Mouse (Mus musculus) kidney, adult 2 months (tissue): ENCODE measurements around the gene Gpm6b. TPM values are rescaled to one million over a fixed set of nuclear protein-coding genes. Genes with fewer than 3 reads are reported as not detected.

Experiments
- DNase-seq: peaks from one replicate; pipeline ENCODE4 v3.0.0; 2021
- H3K27ac ChIP-seq: fragments of 200-500 bp; 2 replicates; pipeline ENCODE4 v1.5.1; 2012; ENCODE audit warnings: low read depth, low read length, control low read depth, inconsistent platforms; ENCODE audit not compliant: insufficient read depth
- H3K27me3 ChIP-seq: fragments of 200-500 bp; replicated peaks from 2 replicates; pipeline ENCODE4 v1.6.1; 2012; ENCODE audit warnings: mild to moderate bottlenecking, moderate library complexity, low read length, inconsistent platforms; ENCODE audit not compliant: control insufficient read depth, insufficient read depth
- H3K36me3 ChIP-seq: fragments of 200-500 bp; 2 replicates; pipeline ENCODE4 v1.6.1; 2012; ENCODE audit warnings: mild to moderate bottlenecking, moderate library complexity, low read length, inconsistent platforms; ENCODE audit not compliant: control insufficient read depth, insufficient read depth
- H3K4me1 ChIP-seq: fragments of 200-500 bp; 2 replicates; pipeline ENCODE4 v1.6.1; 2011; ENCODE audit warnings: low read length; ENCODE audit not compliant: control insufficient read depth, insufficient read depth
- H3K4me3 ChIP-seq: fragments of 200-500 bp; 2 replicates; pipeline ENCODE4 v1.5.1; 2011; ENCODE audit warnings: mild to moderate bottlenecking, low read depth, low read length, control low read depth; ENCODE audit not compliant: insufficient read depth
- CTCF ChIP-seq: fragments of 200-500 bp; conservative IDR thresholded peaks from 2 replicates; pipeline ENCODE4 v1.5.1; 2011; ENCODE audit warnings: low read depth, mild to moderate bottlenecking, control low read depth, low read length, moderate library complexity, mixed read lengths; ENCODE audit not compliant: insufficient read depth, insufficient read length
- POLR2A ChIP-seq: fragments of 200-500 bp; IDR thresholded peaks from one replicate; pipeline ENCODE4 v1.6.1; 2011; ENCODE audit warnings: low read depth, low read length, control low read depth
- WGBS: fragments of 180-500 bp; shearing (Covaris S2); methylation state at CpG from one replicate; pipeline ENCODE4 v1.1.7; 2018; 5-methylcytosine and 5-hydroxymethylcytosine counted together
- polyA plus RNA-seq: library from polyadenylated mRNA; depleted of rRNA; stranded (reverse); fragments of >200 nt; gene quantifications from 2 replicates; pipeline ENCODE4 v1.2.3, GENCODE M21; 2012; rRNA removed

The Gpm6b gene
- polyA plus RNA-seq, result 4.7 and 6.5 TPM in 2 replicates

DNA sequence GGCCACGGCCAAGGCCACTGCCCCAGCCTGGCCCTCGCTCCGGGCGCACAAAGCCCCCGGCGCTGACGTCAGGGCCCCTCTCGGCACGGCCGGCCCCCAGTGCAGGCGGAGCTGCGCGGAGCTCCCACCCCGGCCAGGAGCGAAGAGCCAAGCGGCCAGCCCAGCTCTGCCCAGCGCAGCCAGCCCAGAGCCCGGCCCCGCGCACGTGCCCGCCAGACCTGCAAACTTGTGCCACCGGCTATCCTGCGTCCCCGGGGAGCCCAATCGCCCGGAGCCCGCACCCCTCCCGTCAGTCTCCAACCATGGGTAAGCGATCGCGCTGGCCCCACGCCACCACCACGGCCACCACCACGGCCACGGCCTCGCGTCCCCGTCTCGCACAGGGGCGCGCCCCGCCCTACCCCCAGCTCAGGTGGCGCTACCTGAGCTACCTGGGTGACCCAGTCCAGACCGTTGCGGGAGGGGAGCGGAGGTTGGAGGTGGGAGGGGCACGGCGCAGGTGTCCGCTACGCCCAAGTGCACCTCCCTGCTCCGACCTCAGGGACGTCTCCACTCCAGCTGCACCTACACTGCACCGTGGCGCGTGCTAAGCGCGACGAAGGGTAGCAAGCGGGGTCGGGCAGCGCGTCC lies at the start of gene Gpm6b:
Gene Gpm6b (plus strand): TSS at position 81 of the 630 bp plus-strand sequence.
- H3K4me1 ChIP-seq, result no peaks in the 10 kb centered on the region
- H3K27me3 ChIP-seq, result no peaks in the 10 kb centered on the region
- peak within 1 kb of the TSS; percentile 64 for H3K4me3 ChIP-seq
- no peaks in the 10 kb centered on the region for H3K36me3 ChIP-seq
- no peak within 1 kb of the TSS for H3K27ac ChIP-seq
- peak; percentile 40 for DNase-seq
- WGBS, result 1% methylated on average over 39 of the region's 63 CpGs
- no peak for TF ChIP-seq CTCF
- no peak for TF ChIP-seq POLR2A

DNA sequence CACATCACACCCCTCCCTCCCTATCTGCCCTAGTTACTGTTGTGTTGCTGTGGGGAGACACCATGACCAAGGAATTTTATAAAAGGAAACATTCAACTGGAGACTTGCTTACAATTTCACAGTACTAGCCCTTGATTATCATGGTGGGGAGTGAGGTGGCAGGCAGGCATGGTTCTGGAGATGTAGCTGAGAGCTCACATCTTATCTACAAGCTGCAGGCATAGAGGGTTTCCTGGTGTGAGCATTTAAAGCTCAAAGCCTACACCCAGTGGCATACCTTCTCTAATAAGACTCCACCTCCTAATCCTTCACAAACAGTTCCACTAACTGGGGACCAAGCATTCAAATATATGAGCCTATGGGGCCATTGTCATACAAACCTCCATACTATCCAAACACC lies 42.4 kb upstream of the Gpm6b start:
- Histone ChIP-seq H3K27me3 (no peaks in the 10 kb centered on the region), H3K4me3 (no peak overlapping the region), H3K36me3 (no peaks in the 10 kb centered on the region), H3K4me1 (no peaks in the 10 kb centered on the region), H3K27ac (no peak overlapping the region)
- no peak for DNase-seq
- TF ChIP-seq CTCF (no peak), POLR2A (no peak)

DNA sequence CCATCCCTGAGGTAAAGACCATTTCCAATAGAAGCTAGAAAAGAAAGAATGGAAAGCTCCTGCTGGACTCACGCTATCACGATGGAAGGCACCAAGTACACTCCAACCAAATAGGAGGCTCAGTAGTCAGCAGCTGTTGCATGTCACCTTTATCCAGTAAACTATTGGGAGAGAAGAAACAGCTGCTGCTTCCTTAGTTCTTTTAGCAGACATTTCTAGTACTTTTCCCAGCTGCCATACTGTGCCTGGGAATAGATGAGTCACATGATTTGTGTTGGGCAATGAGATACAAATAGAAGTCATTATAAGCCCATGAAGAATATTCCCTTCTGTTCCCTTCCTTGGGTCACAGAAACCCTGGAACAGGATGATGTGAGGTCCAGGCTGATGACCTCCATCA lies 40.4 kb upstream of the Gpm6b start:
- WGBS, result 48% methylated on average over 2 of the region's 2 CpGs
- Histone ChIP-seq H3K4me3 (no peak overlapping the region), H3K27ac (no peak overlapping the region), H3K27me3 (no peaks in the 10 kb centered on the region), H3K4me1 (no peaks in the 10 kb centered on the region), H3K36me3 (no peaks in the 10 kb centered on the region)
- DNase-seq, result peak; percentile 5
- TF ChIP-seq CTCF (no peak), POLR2A (no peak)

DNA sequence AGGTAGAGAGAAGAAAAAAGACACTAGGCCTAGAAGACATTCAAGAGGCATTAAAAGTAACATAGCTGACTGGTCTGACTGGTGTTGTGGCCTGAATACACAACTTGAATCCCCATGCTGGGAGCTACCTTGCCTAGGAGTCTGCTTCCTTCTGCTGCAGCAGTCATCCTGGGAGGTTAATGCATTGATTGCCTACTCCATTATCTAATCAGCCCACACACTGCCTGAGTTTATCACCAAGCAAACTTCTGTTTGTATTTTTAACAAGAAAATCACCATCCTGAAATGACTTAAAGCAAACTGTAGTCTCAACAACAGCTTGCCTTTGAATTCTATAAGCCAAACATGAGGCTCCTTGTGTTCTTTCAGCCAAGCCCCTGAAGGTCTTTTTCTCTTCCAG lies 38.9 kb upstream of the Gpm6b start:
- DNase-seq, result no peak
- H3K4me3 ChIP-seq, result no peak overlapping the region
- H3K36me3 ChIP-seq, result no peaks in the 10 kb centered on the region
- H3K27ac ChIP-seq, result no peak overlapping the region
- no peaks in the 10 kb centered on the region for H3K4me1 ChIP-seq
- TF ChIP-seq CTCF (no peak), POLR2A (no peak)
- H3K27me3 ChIP-seq, result no peaks in the 10 kb centered on the region

DNA sequence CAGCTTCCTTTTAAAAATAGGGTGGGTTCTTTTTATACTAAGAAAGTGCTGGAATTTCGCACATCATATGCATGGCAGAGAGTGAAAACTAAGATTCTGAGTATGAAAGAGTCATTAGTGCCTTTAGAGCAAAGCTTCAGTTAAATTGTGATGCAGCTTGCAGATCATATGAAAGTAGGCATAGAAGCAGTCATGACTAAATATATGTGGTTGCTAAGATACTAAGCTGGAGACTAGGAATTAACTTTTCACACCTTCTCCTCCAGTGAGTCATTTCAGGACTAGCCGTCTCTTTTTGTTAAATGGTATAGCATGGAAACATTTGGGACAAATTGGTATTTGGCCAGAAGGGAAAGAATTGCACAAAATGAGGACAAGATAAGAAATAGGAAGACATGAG lies 24.1 kb upstream of the Gpm6b start:
- no peaks in the 10 kb centered on the region for H3K27me3 ChIP-seq
- TF ChIP-seq POLR2A (no peak), CTCF (no peak)
- H3K36me3 ChIP-seq, result no peaks in the 10 kb centered on the region
- no peak for DNase-seq
- no peaks in the 10 kb centered on the region for H3K4me1 ChIP-seq
- no peak overlapping the region for H3K27ac ChIP-seq
- no peak overlapping the region for H3K4me3 ChIP-seq
- 87% methylated on average over 2 of the region's 2 CpGs for WGBS

DNA sequence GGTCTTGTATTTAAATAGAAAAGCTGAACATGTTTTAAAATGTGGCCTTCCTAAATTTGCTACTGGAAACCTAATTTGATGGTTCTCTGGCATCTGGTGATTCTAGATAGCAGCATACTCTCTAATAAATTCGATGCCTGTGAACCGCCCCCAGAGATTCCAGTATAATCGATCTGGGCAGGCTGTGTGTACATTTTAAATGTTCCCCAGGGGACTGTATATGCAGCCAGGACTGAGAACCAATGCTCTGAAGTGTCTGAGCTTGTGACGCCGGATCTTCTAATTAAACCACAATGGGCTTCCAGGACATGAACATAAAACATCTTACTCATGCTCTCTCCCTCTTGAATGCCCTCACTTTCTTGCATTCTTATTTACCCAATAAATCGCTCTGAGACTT lies 22.5 kb upstream of the Gpm6b start:
- Histone ChIP-seq H3K4me1 (no peaks in the 10 kb centered on the region), H3K4me3 (no peak overlapping the region), H3K36me3 (no peaks in the 10 kb centered on the region), H3K27me3 (no peaks in the 10 kb centered on the region), H3K27ac (no peak overlapping the region)
- WGBS, result 66% methylated on average over 6 of the region's 6 CpGs
- DNase-seq, result no peak
- TF ChIP-seq POLR2A, result no peak
- TF ChIP-seq CTCF, result no peak

DNA sequence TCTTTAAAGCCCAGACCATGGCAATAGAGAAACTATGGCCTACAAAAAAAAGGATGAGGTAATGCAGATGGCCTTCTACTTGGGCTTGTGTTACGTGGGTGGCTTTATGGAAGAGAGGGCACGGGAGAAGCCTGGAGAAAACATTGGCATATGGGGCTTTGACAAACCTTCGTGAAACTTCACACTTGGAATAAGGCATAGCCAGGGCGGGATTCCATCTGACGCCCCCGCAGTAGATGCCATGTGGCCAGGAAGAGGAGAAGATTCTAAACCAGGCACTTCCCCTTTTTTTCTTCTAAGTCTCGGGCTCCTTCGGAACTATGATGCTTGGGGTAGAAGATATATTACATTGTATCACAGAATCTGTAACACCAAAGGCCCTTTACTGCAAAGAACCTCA lies 22.0 kb upstream of the Gpm6b start:
- WGBS, result 76% methylated on average over 8 of the region's 8 CpGs
- no peaks in the 10 kb centered on the region for H3K36me3 ChIP-seq
- H3K4me3 ChIP-seq, result no peak overlapping the region
- DNase-seq, result no peak
- H3K4me1 ChIP-seq, result no peaks in the 10 kb centered on the region
- no peak for TF ChIP-seq CTCF
- TF ChIP-seq POLR2A, result no peak
- no peaks in the 10 kb centered on the region for H3K27me3 ChIP-seq
- H3K27ac ChIP-seq, result no peak overlapping the region
